Mouse (Mus musculus): ENCODE data around the gene Eya2.

- no peak for TF ChIP-seq POLR2A (IDR thresholded peaks at IDR 0.05; ENCODE audit: extremely low read depth, insufficient read depth, low read length)
- no peak for TF ChIP-seq CTCF (IDR thresholded peaks at IDR 0.05; ENCODE audit: low read depth, low read length)
Observed at GRCm38 (mm10) chr2:165599566-165599965, 4.7 kb downstream of the Eya2 start.

Data from liver, adult 2 months (tissue).